ENCODE assay signal across 9 mouse cellular contexts in the genomic region with DNA sequence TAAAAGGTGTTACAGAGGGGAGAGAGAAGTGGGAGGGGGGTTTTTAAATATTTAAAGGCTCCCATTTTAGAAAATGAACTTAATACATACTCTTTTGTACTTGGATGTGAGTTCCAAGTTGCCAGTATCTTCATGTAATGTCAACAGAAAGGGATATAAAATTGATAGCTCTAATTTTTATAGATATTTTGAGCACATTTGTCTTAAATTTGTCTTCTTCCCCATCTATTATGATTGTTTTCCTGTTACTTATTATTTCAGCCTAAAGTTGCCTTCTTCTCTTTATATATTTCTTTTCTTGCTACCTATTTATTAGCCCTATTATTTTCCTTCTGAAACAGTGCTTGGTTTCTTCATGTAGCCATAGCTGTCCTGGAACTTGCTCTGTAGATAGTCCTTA. TPM values are rescaled to one million over a fixed set of nuclear protein-coding genes. Genes with fewer than 3 reads are reported as not detected.
DNase-seq lines count a peak whose midpoint lies in the region; ATAC-seq and TF ChIP-seq lines count a peak whose summit lies in the region.
"Had no signal": no experiment of that assay in that cellular context is flagged by ENCODE, and none has a peak within 500 bp of the region (broad histone marks: within the 10 kb centered on the region; RNA-seq: fewer than 3 reads in every experiment).

Gene Hist1h1d, plus strand, starts transcription at position 301 of the 400 bp plus-strand sequence.

- peak within 1 kb of the TSS; percentile 91 for H3K9ac ChIP-seq in liver, embryonic 11.5 days (ENCODE audit: low read depth, low read length)
- no peak within 1 kb of the TSS for H3K9ac ChIP-seq in intestine, postnatal 0 days (ENCODE audit: low read depth, low read length)
- no peak within 1 kb of the TSS for H3K9ac ChIP-seq in neural tube, embryonic 14.5 days (replicated peaks; ENCODE audit: low read depth, low read length)

- no peak within 1 kb of the TSS for H3K4me3 ChIP-seq in liver, embryonic 11.5 days (ENCODE audit: low read depth, low read length)
- no peak within 1 kb of the TSS for H3K4me3 ChIP-seq in intestine, postnatal 0 days (ENCODE audit: low read depth, low read length)
- H3K4me3 ChIP-seq in neural tube, embryonic 14.5 days (ENCODE audit: low read depth, low read length), result no peak within 1 kb of the TSS
- H3K4me3 ChIP-seq in cerebellum, adult 2 months (replicated peaks; ENCODE audit: insufficient read depth, low read depth, low read length), result no peak within 1 kb of the TSS

- H3K27me3 ChIP-seq in liver, embryonic 11.5 days (replicated peaks; ENCODE audit: control insufficient read depth, insufficient read depth, low read length), result no peaks in the 10 kb centered on the region
- no peaks in the 10 kb centered on the region for H3K27me3 ChIP-seq in intestine, postnatal 0 days (replicated peaks; ENCODE audit: control insufficient read depth, insufficient read depth, low read length)
- H3K27me3 ChIP-seq in neural tube, embryonic 14.5 days (ENCODE audit: control insufficient read depth, insufficient read depth, low read length), result no peaks in the 10 kb centered on the region; the same call in 1 of the 2 replicates
- no peaks in the 10 kb centered on the region for H3K27me3 ChIP-seq in cerebellum, adult 2 months (ENCODE audit: control insufficient read depth, insufficient read depth, low read length)

- peak within 1 kb of the TSS; percentile 100 for H3K27ac ChIP-seq in liver, embryonic 11.5 days (ENCODE audit: low read depth, low read length)
- H3K27ac ChIP-seq in intestine, postnatal 0 days (ENCODE audit: low read depth, low read length), result no peak within 1 kb of the TSS; the same call in 1 of the 2 replicates
- no peak within 1 kb of the TSS; the same call in 1 of the 2 replicates for H3K27ac ChIP-seq in neural tube, embryonic 14.5 days (ENCODE audit: low read depth, low read length)
- H3K27ac ChIP-seq in cerebellum, adult 2 months (ENCODE audit: insufficient read depth, low read length), result no peak within 1 kb of the TSS

- TF ChIP-seq CTCF in intestine, postnatal 0 days (IDR thresholded peaks at IDR 0.05; ENCODE audit: low read depth), result no peak
- no peak for TF ChIP-seq CTCF in cerebellum, adult 2 months (IDR thresholded peaks at IDR 0.05; ENCODE audit: borderline replicate concordance, insufficient read depth, low read depth, low read length)

- TF ChIP-seq POLR2A in cerebellum, adult 2 months (IDR thresholded peaks at IDR 0.05; ENCODE audit: borderline replicate concordance, insufficient read depth, low read length), result no peak

- no peak for DNase-seq in liver, embryonic 11.5 days (ENCODE audit: low spot score)
- DNase-seq in liver, result no peak
- no peak for DNase-seq in MN1 (ENCODE audit: low spot score)
- DNase-seq in layer of hippocampus, adult 9-10 months (ENCODE audit: low spot score), result no peak
- no peak for DNase-seq in cerebellum, adult 2 months
- DNase-seq: adrenal gland, adult 2 months had no signal

- H3K9me3 ChIP-seq in liver, embryonic 11.5 days (ENCODE audit: control insufficient read depth, low read length), result no peaks in the 10 kb centered on the region
- H3K9me3 ChIP-seq in intestine, postnatal 0 days (ENCODE audit: control insufficient read depth), result no peaks in the 10 kb centered on the region
- H3K9me3 ChIP-seq in neural tube, embryonic 14.5 days (ENCODE audit: control insufficient read depth, low read length), result no peaks in the 10 kb centered on the region

- peak within 1 kb of the TSS; percentile 83 for H3K4me2 ChIP-seq in liver, embryonic 11.5 days
- H3K4me2 ChIP-seq in intestine, postnatal 0 days (replicated peaks; ENCODE audit: low read depth), result peak within 1 kb of the TSS; percentile 78; the same call in 1 of the 2 replicates
- peak within 1 kb of the TSS; percentile 77 for H3K4me2 ChIP-seq in neural tube, embryonic 14.5 days (ENCODE audit: low read depth, low read length)

- no peaks in the 10 kb centered on the region for H3K36me3 ChIP-seq in liver, embryonic 11.5 days (ENCODE audit: control insufficient read depth, insufficient read depth, low read length)
- H3K36me3 ChIP-seq in intestine, postnatal 0 days (ENCODE audit: control insufficient read depth, insufficient read depth), result no peaks in the 10 kb centered on the region
- no peaks in the 10 kb centered on the region for H3K36me3 ChIP-seq in neural tube, embryonic 14.5 days (ENCODE audit: control insufficient read depth, insufficient read depth, low read length)

- 0 out of 2 replicates have a peak, but pooled peaks cover 13% of the 10 kb centered on the region for H3K4me1 ChIP-seq in liver, embryonic 11.5 days (replicated peaks; ENCODE audit: control insufficient read depth, insufficient read depth, low read length)
- H3K4me1 ChIP-seq in intestine, postnatal 0 days (replicated peaks; ENCODE audit: control insufficient read depth, insufficient read depth, low read length), result no peaks in the 10 kb centered on the region
- H3K4me1 ChIP-seq in neural tube, embryonic 14.5 days (ENCODE audit: control insufficient read depth, insufficient read depth, low read length), result 0 out of 2 replicates have a peak, but pooled peaks cover 3% of the 10 kb centered on the region
- peaks cover 2% of the 10 kb centered on the region; the same call in 1 of the 2 replicates for H3K4me1 ChIP-seq in cerebellum, adult 2 months (ENCODE audit: control insufficient read depth, insufficient read depth, low read length)

- ATAC-seq in liver, embryonic 11.5 days (replicated peaks; ENCODE audit: low FRiP score), result no peak
- no peak for ATAC-seq in erythroid progenitor cell, adult 5-6 weeks (replicated peaks; ENCODE audit: low FRiP score, poor library complexity, severe bottlenecking)
- no peak for ATAC-seq in intestine, postnatal 0 days
- ATAC-seq in neural tube, embryonic 14.5 days (ENCODE audit: low read depth), result no peak

RNA-seq across cellular contexts. Expression of gene Hist1h1d, which starts in this region (rescaled TPM):
- 0.68 and 0.82 TPM in 2 replicates for polyA plus RNA-seq in liver, embryonic 11.5 days (2014; fragmentation: Nextera tagmentation; extraction: Ambion mirVana)
- total RNA-seq in erythroid progenitor cell, adult 5-6 weeks (2015; ENCODE audit: low replicate concordance), result 59.1 and 59.8 TPM in 2 replicates
- 587 and 674 TPM in 2 replicates for total RNA-seq in erythroid progenitor cell, adult 5-6 weeks (2017; ENCODE audit: low replicate concordance)
- polyA plus RNA-seq in intestine, postnatal 0 days (2015; fragmentation: Nextera tagmentation; extraction: Ambion mirVana), result 0.13 and 0.21 TPM in 2 replicates
- polyA plus RNA-seq in neural tube, embryonic 14.5 days (2014; fragmentation: Nextera tagmentation; extraction: Ambion mirVana), result 0.07 and 0.13 TPM in 2 replicates
- 0.05 and 0.14 TPM in 2 replicates for polyA plus RNA-seq in cerebellum, adult 2 months (2012; rRNA removed)
- polyA plus RNA-seq: adrenal gland, adult 2 months had no signal
